Mouse (Mus musculus): ENCODE measurements around the gene Gm21028. TPM values are rescaled to one million over a fixed set of nuclear protein-coding genes. Genes with fewer than 3 reads are reported as not detected.
"Not testable (repeated sequence)": the region's sequence is repeated elsewhere in the genome, so short reads cannot be mapped to it uniquely, and the experiment has no call there.

Gene Gm21028
- total RNA-seq (2021) = not detected
- long read RNA-seq = 0 reads

- no peak for DNase-seq (ENCODE audit: low spot score in 2 of 2)
These were observed at the start of gene Gm21028 for GRCm38 (mm10) chr7:42578488-42578887. Gm21028 (minus strand) TSS chr7:42578588.

GRCm38 (mm10) chr7:42595666-42596065, 17.3 kb upstream of the Gm21028 start:
- DNase-seq (ENCODE audit: low spot score in 2 of 2) = not testable (repeated sequence)

GRCm38 (mm10) chr7:42592413-42592812, 14.0 kb upstream of the Gm21028 start, which contains the start of gene Zfp977:
Zfp977 (minus strand) TSS chr7:42592547.
- DNase-seq (ENCODE audit: low spot score in 2 of 2) = not testable (repeated sequence)

DNA sequence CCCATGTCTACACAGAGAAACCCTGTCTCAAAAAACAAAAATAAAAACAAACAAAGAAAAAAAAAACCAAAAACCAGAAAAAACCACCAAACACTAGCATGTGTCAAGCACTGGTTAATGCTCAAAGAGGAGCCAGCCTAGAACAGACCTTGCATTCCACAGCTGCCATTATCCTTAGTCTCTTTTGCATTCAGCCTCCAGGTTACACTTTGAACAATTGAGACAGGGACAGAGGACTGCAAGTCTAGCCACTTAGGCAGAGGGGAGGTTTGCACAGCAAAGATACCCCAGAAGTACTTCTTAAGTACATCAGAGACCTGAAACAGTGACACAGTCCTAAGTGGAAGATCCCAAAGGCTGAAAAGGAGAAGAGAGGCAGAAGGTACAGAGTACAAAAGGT, 12.9 kb upstream of the Gm21028 start:
- not testable (repeated sequence) for DNase-seq (ENCODE audit: low spot score in 2 of 2)

GRCm38 (mm10) chr7:42551766-42552165, 26.6 kb downstream of the Gm21028 start:
- no peak for DNase-seq (ENCODE audit: low spot score in 2 of 2)

Small RNAs within 50 kb of the gene (microRNA-seq; reads per million reads assigned to microRNA genes)
- 0 reads per million in 2 experiments for gene Gm24938

Other genes starting within 250 kb of the Gm21028 start
- not detected for gene 4933421I07Rik, start 130.5 kb downstream of the Gm21028 start, total RNA-seq (2021)
- 10 to 100 TPM; 19.0 to 20.8 TPM for gene Zfp141, start 72.8 kb downstream of the Gm21028 start, total RNA-seq (2021)
- gene Zfp977, start 14.0 kb upstream of the Gm21028 start, total RNA-seq (2021) = 1 to 10 TPM; 1.8 to 2.8 TPM
- gene Zfp976, start 64.0 kb upstream of the Gm21028 start, total RNA-seq (2021) = 1 to 10 TPM; 3.9 to 4.2 TPM
- gene Zfp975, start 114.2 kb upstream of the Gm21028 start, total RNA-seq (2021) = 1 to 10 TPM; 7.0 to 7.6 TPM
- not detected for gene Gm17067, start 148.4 kb upstream of the Gm21028 start, total RNA-seq (2021)
- not detected for gene Vmn2r62, start 214.9 kb upstream of the Gm21028 start, total RNA-seq (2021)

All from layer of hippocampus, adult 18-20 months (tissue).